Mouse (Mus musculus): ENCODE measurements around the gene Ddx27.

DNA sequence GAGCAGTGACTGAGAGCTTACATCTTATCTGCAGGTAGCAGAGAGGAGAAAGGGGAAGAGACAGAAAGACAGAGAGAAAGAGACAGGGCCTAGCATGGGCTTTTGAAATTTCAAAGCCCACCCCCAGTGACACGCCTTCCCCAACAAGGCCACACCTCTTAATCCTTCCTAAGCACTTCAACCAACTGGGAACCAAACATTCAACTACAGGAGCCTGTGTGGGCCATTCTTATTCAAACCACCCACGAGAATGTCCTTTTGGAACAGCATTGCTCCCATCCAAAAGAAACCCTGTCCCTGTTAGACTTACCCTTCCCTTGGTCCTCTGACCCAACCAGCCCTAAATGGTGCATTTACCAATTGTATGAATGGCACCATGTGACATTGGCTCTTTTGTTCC lies 61.8 kb downstream of the Ddx27 start:
- TF ChIP-seq POLR2A (IDR thresholded peaks at IDR 0.05; ENCODE audit: low read depth, low read length): no peak
- no peak for TF ChIP-seq CTCF (conservative IDR thresholded peaks at IDR 0.05; ENCODE audit: insufficient read depth, insufficient read length, low read depth, low read length)

Data from kidney, adult 2 months (tissue).